Mouse (Mus musculus): ENCODE results near the gene Slc18a3.

The Slc18a3 gene

GRCm38 (mm10) chr14:32464601-32465505 lies at the start of gene Slc18a3:
Gene Slc18a3, minus strand, starts transcription at chr14:32464850.
- DNase-seq (ENCODE audit: low spot score), result no peak

- DNase-seq (ENCODE audit: low spot score), result peak; percentile 92
These were observed 48.8 kb upstream of the Slc18a3 start, which contains the start of gene Ercc6 for GRCm38 (mm10) chr14:32513336-32514032. Gene Ercc6, plus strand, starts transcription at chr14:32513521.

GRCm38 (mm10) chr14:32512912-32513311 lies 48.3 kb upstream of the Slc18a3 start:
- DNase-seq (ENCODE audit: low spot score), result no peak

- no peak for DNase-seq (ENCODE audit: low spot score)
These were observed 44.9 kb upstream of the Slc18a3 start for GRCm38 (mm10) chr14:32509443-32509961.

GRCm38 (mm10) chr14:32508105-32508835 lies 43.6 kb upstream of the Slc18a3 start:
- DNase-seq (ENCODE audit: low spot score), result no peak

- no peak for DNase-seq (ENCODE audit: low spot score)
These were observed 42.6 kb upstream of the Slc18a3 start for GRCm38 (mm10) chr14:32507216-32507615.

GRCm38 (mm10) chr14:32506329-32506728 lies 41.7 kb upstream of the Slc18a3 start:
- DNase-seq (ENCODE audit: low spot score), result no peak

- no peak for DNase-seq (ENCODE audit: low spot score)
These were observed 39.2 kb upstream of the Slc18a3 start for GRCm38 (mm10) chr14:32503897-32504296.

GRCm38 (mm10) chr14:32502764-32503688 lies 38.4 kb upstream of the Slc18a3 start:
- DNase-seq (ENCODE audit: low spot score), result no peak

GRCm38 (mm10) chr14:32501303-32501702 lies 36.7 kb upstream of the Slc18a3 start:
- DNase-seq (ENCODE audit: low spot score), result no peak

- no peak for DNase-seq (ENCODE audit: low spot score)
These were observed 31.6 kb upstream of the Slc18a3 start for GRCm38 (mm10) chr14:32496115-32496850.

- no peak for DNase-seq (ENCODE audit: low spot score)
These were observed 27.9 kb upstream of the Slc18a3 start for GRCm38 (mm10) chr14:32492521-32492920.

- DNase-seq (ENCODE audit: low spot score), result no peak
These were observed 17.4 kb upstream of the Slc18a3 start for GRCm38 (mm10) chr14:32482061-32482460.

- DNase-seq (ENCODE audit: low spot score), result no peak
These were observed 12.9 kb upstream of the Slc18a3 start for GRCm38 (mm10) chr14:32477581-32477980.

- no peak for DNase-seq (ENCODE audit: low spot score)
These were observed 11.9 kb upstream of the Slc18a3 start for GRCm38 (mm10) chr14:32476559-32476958.

GRCm38 (mm10) chr14:32472996-32473395 lies 8.3 kb upstream of the Slc18a3 start:
- DNase-seq (ENCODE audit: low spot score), result no peak

- DNase-seq (ENCODE audit: low spot score), result no peak
These were observed 3.0 kb upstream of the Slc18a3 start for GRCm38 (mm10) chr14:32467606-32468005.

GRCm38 (mm10) chr14:32465889-32466288 lies 1.2 kb upstream of the Slc18a3 start, which contains the start of gene Chat:
Gene Chat, minus strand, starts transcription at chr14:32465989.
- no peak for DNase-seq (ENCODE audit: low spot score)

GRCm38 (mm10) chr14:32465506-32465870 lies 838 bp upstream of the Slc18a3 start:
- no peak for DNase-seq (ENCODE audit: low spot score)

Measured in spleen, adult 12 weeks (tissue).